Mouse (Mus musculus): ENCODE measurements around the gene Fam221a. TPM values are rescaled to one million over a fixed set of nuclear protein-coding genes. Genes with fewer than 3 reads are reported as not detected.
"Not testable (repeated sequence)": the region's sequence is repeated elsewhere in the genome, so short reads cannot be mapped to it uniquely, and the experiment has no call there.

Gene Fam221a
- total RNA-seq, 2 experiments from 2014 or later = 1.9 to 2.5 TPM

GRCm38 (mm10) chr6:49378328-49378727 is 10.8 kb downstream of the Fam221a start:
- no peak for DNase-seq

- DNase-seq = no peak
These were observed 26.7 kb downstream of the Fam221a start for GRCm38 (mm10) chr6:49394276-49394675.

- peak; percentile 11 to 25 for DNase-seq
These were observed 27.8 kb downstream of the Fam221a start, which contains the start of gene Stk31 for GRCm38 (mm10) chr6:49395316-49395715. TSS of gene Stk31 (plus strand) at chr6:49395604.

GRCm38 (mm10) chr6:49397466-49397865 is 29.9 kb downstream of the Fam221a start:
- DNase-seq = peak in 1 of 2 experiments; percentile 8

- DNase-seq = no peak
These were observed 30.8 kb downstream of the Fam221a start for GRCm38 (mm10) chr6:49398365-49398764.

- DNase-seq = peak in 1 of 2 experiments; percentile 3
These were observed 43.3 kb downstream of the Fam221a start for GRCm38 (mm10) chr6:49410830-49411229.

- DNase-seq = not testable (repeated sequence)
These were observed 45.4 kb downstream of the Fam221a start for GRCm38 (mm10) chr6:49412967-49413366.

GRCm38 (mm10) chr6:49415971-49416370 is 48.4 kb downstream of the Fam221a start:
- DNase-seq = no peak

- no peak for DNase-seq
These were observed 69.8 kb downstream of the Fam221a start for GRCm38 (mm10) chr6:49437306-49437705.

Other genes starting within 250 kb of the Fam221a start
- gene Igf2bp3, start 152.8 kb upstream of the Fam221a start, total RNA-seq (2021) = under 1 TPM; 0.56 to 0.69 TPM
- gene Tra2a, start 103.7 kb upstream of the Fam221a start, total RNA-seq (2021) = 100 to 1,000 TPM in 1 of 2 experiments, 10 to 100 TPM in 1; 53.4 to 103 TPM
- 10 to 100 TPM; 16.1 to 17.4 TPM for gene Ccdc126, start 48.5 kb upstream of the Fam221a start, total RNA-seq (2021)
- under 1 TPM; 0.20 to 0.30 TPM for gene Stk31, start 27.9 kb downstream of the Fam221a start, total RNA-seq (2021)